Mouse (Mus musculus) cerebellum, adult (tissue): ENCODE results near the gene Hax1.

Experiments used
- ATAC-seq: cut with Nextera tagmentation; 2 replicates; pipeline ENCODE4 v1.9.2; 2017; ENCODE audit warnings: mild to moderate bottlenecking, moderate library complexity, mixed read lengths; ENCODE audit not compliant: insufficient number of reproducible peaks, low FRiP score, low TSS enrichment

The Hax1 gene

DNA sequence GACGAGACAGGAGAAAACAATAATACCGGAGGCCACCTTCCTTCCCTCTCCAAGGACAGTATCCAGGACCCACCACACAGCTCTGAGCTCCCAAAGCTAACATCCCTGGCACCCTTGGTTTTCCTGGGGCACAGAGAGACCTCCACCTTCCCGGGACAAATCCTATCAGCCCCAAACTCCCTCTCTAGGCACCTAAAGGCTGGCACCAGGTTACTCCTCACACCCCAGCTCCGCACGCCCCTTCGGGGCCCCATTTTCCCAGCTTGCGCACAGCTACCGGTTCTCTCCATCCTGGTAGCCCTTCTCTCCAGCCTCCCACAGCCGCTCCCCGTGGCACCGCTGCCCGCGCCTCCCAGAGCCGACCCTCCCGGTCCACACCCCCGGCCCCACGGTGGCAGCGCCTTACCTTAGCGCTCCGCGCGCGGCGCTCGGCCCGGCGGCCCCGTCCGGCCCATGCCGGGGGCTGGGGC, 35.8 kb downstream of the Hax1 start:
- no peak for ATAC-seq

DNA sequence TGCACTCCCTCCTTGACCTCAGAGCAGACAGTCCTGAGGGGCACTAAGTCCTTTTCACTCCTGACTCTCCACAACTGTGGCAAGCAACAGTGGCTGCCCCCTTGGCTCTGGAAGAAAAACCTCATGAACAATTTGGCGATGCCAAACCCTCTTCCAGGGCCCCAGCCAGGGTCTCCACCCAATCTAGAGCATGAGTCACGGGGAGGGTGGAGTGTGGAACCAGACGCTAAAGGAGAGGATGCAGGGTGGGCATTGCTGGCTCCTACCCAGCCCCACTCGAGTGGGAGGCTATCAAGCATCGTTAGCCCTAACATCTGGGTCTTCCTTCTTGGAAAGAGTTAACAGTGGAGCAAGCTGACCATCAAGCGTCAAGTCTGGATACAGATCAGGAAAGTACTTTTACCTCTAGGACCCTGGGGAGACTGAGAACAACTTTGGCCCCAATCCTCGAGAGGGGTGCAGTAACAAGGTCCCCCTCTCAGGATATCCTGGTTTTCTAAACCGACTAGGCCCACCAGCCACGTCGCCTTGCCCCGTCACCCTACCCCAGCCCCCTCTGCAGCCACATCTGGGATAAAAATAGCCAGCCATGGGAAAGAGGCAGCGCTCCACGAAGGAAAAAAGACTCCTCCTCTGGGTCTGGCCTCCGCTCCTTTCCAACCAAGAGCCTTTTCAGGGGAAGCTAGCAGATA, 36.4 kb downstream of the Hax1 start:
- no peak for ATAC-seq

DNA sequence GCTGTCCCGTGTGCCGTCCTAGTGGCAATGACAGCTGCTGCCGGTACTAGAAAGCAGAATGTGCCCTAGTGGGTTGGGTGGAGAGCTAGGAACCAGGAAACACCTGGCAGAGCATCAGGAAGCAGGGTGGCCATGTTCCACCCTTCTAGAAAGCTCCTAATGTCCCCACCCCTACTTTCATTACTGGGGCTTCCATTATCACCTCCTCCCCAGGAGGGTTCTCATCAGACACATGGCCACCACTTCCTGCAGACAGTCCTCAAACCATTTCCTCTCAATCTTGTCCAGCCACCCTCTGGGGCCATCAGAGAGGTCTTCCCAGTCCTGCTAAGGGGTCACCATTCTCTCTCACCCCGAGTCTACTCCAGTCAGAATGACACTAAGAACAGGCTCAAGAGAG, 37.1 kb downstream of the Hax1 start:
- no peak for ATAC-seq

DNA sequence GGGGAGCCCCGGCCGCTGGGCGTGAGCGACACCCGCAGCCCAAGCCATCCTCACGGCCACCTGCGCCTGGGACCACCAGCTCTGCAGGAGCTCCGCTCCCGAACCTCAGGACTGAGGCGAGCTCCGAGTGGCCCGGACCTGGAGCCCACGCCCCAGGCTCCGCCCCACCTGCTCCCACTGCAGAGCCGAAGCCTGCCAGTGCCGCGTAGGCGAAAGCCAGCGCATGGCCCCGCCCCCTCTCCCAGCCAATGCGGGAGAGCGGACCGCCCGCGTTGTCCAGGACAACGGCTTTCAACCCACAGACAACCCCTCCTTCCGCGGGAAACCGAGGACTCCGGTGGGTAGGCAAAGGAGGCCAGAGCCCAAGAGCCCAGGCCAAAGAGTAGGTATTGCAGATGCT, 38.1 kb downstream of the Hax1 start:
- ATAC-seq, result peak; percentile 80

DNA sequence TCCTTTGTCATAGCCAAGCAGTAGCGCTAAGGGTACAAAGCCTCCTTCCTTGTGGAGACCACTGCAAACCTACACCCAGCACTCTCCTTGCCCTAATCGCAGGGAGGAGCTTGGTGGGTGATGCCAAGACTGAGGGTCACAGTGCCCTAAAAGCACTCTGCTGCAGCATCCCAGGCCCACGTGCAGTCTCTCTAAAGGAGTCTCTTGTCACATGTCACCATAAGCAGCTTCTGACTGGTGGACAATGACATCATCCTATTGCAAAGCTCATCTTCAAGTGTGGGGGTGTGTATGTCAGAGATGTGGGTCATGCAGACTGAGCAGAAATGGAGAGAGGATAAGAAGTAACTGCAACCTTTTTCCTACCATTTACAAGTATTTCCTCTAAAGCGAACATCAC, 39.1 kb downstream of the Hax1 start:
- peak; percentile 47; the same call in 1 of the 2 replicates for ATAC-seq

DNA sequence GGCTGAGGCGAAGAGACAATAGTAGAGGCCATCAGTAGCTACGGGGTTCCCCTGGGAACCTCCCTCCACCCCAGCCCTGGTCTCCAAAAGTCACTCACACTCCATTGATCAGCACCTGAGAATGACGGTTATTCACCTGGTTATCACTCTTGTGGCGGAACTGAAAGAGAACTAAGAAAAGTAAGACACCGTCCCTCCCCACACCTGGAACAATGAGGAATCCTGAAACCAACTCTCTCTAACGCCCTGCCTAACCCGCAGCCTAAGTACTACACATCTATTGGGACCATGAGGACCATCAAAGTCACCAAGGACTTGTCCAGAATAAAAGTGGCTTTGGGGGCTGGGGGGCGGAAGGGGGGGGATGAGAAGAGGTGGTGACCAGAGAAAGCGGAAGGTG, 40.7 kb downstream of the Hax1 start:
- no peak for ATAC-seq

DNA sequence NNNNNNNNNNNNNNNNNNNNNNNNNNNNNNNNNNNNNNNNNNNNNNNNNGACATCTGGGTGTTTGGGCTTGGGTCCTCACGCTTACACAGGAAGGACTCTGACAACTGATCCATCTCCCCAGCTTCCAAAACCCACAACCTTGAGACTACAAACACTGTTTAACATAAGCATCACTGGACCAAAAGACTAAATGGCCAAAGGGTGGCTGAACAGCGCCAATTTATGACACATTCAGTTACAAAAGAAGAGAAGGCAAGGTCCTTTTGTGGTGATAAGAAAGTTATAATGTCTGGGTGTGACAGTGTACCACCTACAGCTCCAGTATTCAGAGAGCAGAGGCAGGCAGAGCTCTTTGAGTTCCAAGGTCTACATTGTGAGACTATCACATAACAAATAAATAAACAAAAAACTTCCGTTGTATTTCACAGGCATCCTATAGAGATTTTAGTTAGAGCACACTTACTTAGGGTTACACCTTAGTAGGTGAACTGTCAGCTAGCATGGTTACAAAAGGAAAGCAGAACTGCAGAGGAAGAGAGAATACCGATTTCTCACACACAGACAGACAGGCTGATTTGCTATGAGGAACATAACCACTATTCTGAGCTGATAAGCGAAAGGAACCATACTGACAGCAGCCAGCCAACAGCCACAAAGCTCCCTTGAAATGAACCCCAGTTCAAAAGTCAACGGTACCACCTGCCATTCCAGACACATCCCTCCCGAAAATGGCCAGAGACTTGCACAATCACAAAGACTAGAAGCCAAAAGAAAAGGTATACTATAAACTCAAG, 42.2 kb downstream of the Hax1 start:
- no peak for ATAC-seq

DNA sequence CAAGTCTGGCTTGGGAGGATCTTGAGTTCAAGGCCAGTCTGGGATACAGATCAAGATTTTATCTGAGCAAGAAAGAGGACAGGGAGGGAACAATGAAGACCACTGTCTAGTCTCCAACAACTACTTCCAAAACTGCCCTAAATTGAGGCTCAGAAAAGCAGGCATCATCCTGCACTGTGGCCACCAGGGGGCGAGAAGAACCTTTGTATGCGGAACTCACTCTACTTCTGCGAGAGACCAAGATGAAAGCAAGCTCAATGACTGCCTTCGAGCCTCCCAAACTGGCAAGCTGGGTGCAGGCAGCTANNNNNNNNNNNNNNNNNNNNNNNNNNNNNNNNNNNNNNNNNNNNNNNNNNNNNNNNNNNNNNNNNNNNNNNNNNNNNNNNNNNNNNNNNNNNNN, 45.2 kb downstream of the Hax1 start:
- ATAC-seq, result no peak

DNA sequence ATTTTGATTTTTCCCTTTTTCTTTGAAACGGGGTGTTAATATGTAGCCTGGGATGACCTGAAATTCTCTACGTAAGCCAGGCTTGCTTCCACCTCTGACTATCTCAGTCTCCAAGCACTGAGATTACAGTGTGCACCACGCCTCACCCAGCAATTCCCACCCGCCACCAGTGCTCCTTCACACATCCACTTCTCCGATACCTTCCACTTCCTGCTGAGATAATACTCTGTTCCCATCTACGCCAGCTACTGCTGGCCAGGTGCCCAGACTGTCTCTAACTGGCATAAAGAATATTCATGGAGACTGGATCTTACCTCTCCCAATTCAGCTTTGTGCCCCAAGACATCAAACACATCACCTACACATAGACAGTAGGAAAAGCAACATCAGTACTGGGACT, 49.9 kb downstream of the Hax1 start:
- no peak for ATAC-seq

DNA sequence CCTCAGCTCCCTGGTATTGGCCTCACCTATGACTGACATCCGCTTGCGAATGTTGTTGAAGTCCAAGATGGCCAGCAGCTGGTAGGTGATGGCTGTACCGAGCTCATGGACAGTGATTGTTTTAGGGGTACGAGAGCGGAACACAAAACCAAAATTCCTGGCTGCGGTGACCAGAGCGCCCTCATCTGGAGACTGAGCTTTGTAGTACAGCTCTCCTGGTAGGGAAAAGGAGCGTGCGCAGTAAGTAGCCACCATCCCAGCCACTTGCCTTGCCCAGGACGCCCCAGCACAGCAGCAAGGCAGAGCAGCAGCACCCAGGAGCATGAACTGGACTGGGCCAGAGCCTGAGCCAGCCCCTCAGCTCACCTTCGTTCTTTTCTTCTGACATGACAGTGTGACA, 50.6 kb downstream of the Hax1 start:
- ATAC-seq, result no peak
